Mouse (Mus musculus) large intestine, adult 2 months (tissue): ENCODE data around the gene Hira. TPM values are rescaled to one million over a fixed set of nuclear protein-coding genes. Genes with fewer than 3 reads are reported as not detected.
A peak's percentile ranks its signal among the peaks of the same experiment; 100 is the strongest.
"Not testable (repeated sequence)": the region's sequence is repeated elsewhere in the genome, so short reads cannot be mapped to it uniquely, and the experiment has no call there.

Experiments used
- DNase-seq: peaks from one replicate; pipeline ENCODE4 v3.0.0-alpha.2; 2012; ENCODE audit warnings: low read depth, low spot score
- WGBS: fragments of 180-500 bp; shearing (Covaris S2); methylation state at CpG from one replicate; pipeline ENCODE4 v1.1.7; 2018; 5-methylcytosine and 5-hydroxymethylcytosine counted together
- polyA plus RNA-seq: library from polyadenylated mRNA; depleted of rRNA; stranded (reverse); fragments of >200 nt; gene quantifications from 2 replicates; pipeline ENCODE4 v1.2.3, GENCODE M21; 2012; rRNA removed

The Hira gene
- 50.9 and 58.4 TPM in 2 replicates for polyA plus RNA-seq

DNA sequence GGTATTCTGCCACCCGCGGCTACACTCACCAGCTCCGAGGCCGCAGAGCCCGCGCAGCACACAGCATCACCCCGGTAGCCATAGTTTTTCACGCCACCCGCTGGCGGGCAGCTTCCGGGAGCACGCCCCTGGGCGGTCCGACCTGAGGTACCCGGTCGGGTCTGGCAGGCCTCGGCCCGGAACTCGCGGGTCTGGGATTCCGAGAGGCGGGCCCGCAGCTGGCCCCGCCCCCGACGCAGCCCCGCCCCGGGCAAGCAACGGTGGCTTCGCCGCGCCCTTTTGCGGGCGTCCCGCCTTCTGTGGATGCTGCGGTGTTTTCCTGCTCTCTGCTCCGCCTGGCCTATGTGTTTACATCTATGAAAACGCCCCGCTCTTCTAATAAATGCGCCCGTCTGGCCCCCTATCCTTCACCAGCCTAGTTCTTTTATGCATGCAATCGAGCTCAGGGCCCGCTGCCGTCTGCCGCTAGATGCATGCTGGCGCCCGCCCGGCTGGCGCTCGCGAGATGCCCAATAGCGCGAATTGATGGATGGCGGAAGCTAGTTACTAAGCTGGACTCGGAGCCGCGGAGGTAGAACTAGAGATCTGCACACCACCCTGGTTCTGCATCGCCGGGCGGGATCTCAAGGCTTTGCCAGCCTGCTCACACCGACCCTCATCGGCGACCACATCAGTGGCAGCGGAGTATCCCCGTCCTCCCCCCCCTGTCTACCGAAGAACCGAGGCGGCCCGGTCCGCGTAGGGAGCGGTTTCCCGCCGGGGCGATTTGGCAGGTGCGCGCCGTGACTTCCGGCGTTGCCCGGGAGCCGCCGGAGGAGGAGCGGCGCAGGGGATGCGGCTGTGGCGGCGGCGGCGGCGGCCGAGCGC lies at the start of gene Hira, which contains the start of gene Mrpl40:
TSS of gene Hira (plus strand) at position 596 of the 867 bp plus-strand sequence.
TSS of gene Mrpl40 (minus strand) at position 421 of the 867 bp plus-strand sequence.
- WGBS: under 1% methylated on average over 89 of the region's 93 CpGs
- DNase-seq: peak; percentile 66

DNA sequence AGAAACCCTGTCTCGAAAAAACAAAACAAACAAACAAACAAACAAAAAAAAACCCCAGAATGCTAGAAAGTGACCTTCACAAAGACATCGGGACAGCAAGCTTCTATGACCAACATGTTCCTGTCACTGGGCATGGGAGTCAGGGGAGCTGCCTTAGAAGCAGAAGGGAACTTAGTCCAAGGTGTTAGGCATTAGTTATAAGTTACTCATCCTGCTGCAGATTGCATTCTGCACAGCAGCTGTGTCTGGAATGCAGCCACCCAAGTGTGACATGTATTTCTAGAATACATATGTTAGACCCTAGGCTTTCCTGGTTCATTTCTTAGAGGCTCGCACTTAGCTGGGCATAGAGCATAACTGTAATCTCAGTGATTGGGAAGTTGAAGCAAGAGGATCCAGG lies 48.2 kb upstream of the Hira start:
- no peak for DNase-seq
- 96% methylated on average over 3 of the region's 3 CpGs for WGBS

DNA sequence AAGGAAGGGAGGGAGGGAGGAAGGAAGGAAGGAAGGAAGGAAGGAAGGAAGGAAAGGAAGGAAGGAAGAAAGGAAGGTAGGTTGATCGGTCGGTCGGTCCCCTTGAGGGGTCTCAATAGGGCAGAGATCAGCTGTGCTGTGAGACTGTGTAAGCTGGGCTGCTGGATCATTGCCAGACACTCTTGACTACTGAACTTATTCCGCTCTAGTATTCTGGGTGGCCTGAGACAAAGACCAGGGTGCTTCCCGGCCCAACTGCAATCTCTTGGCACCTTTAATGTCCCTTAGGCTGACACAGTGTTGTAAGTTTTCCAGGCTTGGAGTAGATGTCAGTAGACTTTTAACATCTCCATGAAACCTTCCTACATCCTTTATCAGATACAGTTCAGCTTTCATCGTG lies 47.7 kb upstream of the Hira start:
- WGBS: 88% methylated on average over 6 of the region's 6 CpGs
- no peak for DNase-seq

DNA sequence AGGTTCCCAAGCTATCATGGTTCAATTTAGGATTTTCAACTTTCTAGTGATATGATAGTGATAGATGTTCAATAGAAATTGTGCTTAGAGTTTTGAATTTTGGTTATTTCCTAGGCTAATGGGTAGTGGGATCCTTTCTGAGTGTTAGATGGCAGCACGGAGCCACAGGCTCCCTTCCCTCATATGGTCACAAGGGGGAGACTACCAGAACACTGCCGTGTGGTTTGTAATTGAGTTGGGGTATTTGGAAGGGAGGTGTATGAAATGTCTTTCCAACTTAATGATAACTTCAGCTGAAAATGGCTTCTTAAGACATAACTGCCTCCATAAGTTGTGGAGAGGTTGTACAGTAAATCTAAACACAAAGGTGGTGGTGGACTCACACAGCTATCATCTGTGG lies 43.4 kb upstream of the Hira start:
- 78% methylated on average over 2 of the region's 2 CpGs for WGBS
- no peak for DNase-seq

DNA sequence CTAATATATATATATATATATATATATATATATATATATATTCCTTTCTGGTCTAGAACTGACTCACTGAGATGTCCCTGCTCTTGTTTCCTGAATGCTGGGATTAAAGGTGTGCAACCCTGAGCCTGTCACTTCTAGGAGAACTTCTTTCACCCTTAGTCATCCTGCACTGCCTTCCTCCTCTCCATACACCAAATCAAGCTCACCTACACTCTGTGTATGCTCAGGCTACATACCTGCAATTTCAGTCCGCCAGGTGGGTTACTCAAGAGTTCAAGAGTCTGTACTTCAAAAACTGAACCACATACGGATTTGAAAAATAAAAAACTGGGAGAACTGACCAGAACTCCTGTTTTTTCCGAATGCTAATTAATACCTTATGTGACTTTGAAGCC lies 40.8 kb upstream of the Hira start:
- DNase-seq: peak; percentile 19
- WGBS: 14% methylated on average over 3 of the region's 3 CpGs

DNA sequence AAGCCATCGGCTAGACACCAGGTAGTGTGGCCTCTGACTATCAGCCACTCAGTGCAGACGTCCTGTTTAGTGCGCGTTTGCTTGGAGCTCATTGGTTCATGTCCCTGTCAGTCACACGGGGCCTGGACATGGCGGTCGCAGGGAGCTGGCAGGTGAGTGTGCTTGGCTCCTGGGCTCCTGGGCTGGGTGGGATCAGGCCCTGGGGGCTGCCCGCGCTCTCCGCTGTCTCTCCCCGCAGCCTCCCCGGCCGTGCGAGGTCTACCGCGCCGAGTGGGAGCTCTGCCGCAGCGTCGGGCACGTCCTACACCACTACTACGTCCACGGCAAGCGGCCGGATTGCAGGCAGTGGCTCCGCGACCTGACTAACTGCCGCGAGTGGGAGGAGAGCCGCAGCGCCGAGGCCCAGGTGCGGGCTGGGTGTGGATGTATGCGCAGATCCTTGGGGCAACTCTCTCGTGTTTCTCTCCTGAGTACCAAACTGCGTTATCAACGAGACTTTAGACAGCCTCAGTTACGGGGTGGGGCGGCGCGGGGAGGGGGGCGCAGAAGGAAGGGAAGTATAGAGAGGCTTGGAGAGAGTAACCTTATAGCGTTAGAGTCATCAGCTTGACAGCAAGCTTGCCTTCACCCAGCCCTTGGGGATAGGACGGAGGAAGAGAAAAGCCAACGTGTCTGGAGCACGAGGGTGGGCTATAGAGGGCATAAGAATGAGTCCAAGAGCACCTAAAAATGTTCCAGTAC lies 40.2 kb upstream of the Hira start, which contains the start of the genes 2510002D24Rik and Gm28539:
TSS of gene 2510002D24Rik (plus strand) at position 111 of the 741 bp plus-strand sequence.
TSS of gene Gm28539 (plus strand) at position 117 of the 741 bp plus-strand sequence.
- WGBS: 1% methylated on average over 45 of the region's 46 CpGs
- DNase-seq: peak; percentile 98

DNA sequence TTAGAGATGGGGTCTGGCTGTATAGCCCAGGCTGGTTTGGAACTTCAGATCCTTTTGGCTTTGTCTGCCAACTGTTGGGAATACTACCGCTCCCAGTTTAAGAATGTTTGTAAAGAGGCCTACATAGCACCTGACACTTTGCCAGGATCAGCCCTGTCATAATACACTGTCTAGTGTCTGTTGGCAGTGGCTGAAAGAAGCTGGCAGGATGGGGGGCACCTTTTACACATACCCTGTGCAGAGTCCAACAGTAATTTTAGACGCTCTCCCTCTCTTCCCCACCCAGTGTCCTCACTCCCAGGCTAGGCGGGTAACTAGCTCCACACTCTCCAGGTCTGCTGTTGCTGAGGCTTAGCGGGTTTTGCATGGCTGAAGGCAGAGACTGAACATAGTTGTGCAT lies 38.5 kb upstream of the Hira start:
- 55% methylated on average over 4 of the region's 4 CpGs for WGBS
- no peak for DNase-seq

DNA sequence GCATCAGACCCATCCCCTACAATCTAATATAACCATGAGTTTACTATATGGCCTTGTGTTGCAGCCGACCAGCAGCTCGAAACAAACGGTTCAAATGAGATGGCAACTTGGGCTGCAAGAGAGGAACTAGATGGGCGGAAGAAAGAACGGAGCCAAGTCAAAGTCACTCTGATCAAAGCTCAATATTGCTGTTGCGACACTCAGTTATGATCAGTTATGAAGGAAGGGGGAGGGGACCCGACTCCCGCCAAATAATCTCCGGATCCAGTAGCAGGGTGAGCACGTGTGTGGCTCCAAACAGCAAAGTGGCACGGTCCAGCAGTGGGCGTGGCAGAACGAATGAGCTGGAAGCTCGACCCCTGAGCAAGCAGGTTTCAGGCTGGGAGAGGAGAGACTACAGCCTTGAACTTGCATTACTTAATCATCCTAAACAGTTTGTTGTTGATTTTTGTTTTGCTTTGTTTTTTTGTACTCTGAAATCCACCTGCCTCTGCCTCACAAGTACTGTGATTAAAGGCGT lies 30.5 kb upstream of the Hira start:
- 88% methylated on average over 15 of the region's 15 CpGs for WGBS
- DNase-seq: no peak

DNA sequence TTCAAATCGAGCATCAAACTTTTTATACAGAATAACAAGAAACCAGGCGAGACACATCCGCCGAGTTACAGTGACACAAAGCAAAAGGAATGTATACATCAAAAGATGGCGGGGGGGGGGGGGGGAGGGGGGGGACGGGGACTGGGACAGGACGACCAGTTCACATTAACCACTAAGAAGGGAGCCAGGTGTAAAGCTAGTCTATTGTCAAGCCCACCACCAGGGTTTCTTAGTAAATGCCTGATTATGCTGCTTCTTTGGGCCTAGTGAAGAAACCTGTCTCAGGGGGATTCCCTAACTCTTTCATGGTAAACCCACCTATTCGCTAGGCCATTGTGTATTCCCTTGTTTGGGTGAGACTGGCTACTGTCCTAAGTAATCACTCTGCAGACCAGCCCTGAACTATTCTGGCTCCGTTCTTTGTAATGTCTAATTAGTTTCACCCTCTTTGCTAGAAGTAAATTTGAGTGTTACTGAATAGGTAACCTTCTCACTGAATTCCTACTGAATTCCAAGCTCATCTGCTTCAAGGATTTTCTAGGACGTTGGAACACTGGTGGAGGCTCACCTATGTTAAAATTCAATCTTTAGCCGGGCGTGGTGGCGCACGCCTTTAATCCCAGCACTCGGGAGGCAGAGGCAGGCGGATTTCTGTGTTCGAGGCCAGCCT lies 27.2 kb upstream of the Hira start:
- WGBS: 83% methylated on average over 17 of the region's 17 CpGs
- DNase-seq: not testable (repeated sequence)

DNA sequence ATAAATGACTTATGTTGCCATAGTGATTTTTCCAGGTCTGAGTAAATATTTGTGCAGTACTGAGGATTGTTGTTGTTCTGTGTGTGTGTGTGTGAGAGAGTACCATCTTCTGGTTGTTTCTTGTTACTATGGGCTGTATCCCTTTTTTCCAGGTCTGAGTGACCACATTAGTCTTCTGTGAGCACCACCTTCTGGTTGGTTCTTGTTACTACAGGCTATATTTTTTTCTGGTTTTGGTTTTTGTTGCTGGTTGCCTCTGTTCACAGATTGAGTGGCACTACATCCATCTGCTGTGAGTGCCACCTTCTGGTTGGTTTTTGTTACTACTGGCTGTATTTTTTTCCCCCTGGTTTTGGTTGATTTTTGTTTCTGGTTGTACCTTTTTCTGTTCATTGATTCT lies 18.3 kb upstream of the Hira start:
- DNase-seq: no peak

DNA sequence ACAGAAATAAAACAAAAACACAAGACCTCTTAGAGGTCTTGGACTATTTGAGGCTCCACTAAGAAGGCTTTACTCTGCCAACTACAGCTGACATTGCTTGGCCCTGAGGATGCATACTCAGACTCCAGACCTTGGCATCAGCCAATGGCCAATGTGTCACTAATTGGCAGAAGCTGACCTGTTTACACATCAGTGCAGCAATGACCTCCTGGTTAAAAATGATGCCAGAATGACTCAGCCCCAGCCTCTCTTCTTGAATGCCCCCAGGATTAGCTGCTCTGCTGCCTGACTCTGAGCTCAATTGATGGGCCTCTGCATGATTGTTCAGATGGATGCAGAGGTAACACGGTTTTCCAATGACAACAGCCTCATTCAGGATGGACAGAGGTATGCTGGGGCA lies 16.7 kb upstream of the Hira start:
- 71% methylated on average over 1 of the region's 1 CpGs for WGBS
- no peak for DNase-seq

DNA sequence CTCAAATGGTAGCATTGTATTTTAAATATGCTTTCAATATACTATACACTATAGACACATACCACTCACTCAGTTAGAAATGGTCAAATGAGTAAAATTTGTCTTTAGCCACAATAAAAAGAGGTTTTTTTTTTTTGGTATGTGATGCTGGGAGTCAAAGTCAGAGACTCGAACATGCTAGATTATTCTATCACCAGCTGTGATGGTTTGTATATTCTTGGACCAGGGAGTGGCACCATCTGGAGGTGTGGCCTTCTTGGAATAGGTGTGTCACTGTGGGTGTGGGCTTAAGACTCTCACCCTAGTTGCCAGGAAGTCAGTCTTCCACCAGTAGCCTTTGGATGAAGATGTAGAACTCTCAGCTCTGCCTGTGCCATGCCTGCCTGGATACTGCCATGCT lies 6.3 kb upstream of the Hira start:
- 29% methylated on average over 1 of the region's 1 CpGs for WGBS
- not testable (repeated sequence) for DNase-seq

DNA sequence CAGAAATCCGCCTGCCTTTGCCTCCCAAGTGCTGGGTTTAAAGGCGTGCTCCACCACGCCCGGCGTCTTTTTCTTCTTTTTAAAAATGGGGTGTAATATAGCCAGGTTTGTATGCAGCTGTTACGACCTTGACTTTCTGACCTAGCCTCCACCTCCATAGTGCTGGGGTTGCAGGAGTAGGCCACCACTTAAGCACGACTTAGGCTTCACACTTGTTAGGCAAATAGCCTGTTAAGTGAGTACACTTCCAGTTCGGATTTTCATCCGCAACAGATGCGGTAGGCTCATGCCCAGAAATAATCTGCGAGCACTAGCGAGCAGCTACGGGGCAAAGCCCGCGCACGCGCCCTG lies 771 bp upstream of the Hira start:
- DNase-seq: no peak
- WGBS: under 1% methylated on average over 17 of the region's 17 CpGs

DNA sequence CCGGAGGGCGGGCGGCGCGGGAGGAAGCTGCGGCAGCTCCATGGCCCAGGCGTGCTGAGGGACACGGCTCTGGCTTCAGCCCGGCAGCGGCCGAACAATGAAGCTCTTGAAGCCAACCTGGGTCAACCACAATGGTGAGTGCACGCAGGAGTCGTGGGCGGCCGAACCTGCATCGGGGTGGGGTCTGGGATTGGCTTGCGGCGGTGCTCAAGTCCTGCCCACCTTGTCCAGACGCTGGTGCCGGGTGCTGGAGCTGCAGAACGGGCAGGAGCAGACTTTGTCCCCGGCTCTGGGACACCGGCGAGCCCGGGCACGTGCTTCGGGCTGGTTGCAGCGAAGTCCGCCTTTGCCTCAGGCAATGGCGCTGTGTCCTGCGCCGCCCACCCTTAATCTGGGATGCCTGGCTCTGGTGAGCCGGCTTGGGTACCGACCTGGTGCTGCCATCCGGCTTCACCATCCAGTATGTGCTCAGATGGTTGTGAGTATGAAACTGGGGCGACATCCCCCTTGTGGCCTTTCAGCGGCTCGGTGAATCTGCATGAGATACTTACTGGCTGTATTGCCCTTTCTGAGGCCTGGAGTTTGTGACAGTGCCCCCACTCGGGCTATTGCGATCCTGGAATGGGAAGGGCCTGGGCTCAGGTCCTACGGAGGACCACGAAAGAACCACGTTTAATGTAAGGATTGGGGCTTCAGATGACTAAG lies 701 bp downstream of the Hira start:
- no peak for DNase-seq
- under 1% methylated on average over 43 of the region's 43 CpGs for WGBS

DNA sequence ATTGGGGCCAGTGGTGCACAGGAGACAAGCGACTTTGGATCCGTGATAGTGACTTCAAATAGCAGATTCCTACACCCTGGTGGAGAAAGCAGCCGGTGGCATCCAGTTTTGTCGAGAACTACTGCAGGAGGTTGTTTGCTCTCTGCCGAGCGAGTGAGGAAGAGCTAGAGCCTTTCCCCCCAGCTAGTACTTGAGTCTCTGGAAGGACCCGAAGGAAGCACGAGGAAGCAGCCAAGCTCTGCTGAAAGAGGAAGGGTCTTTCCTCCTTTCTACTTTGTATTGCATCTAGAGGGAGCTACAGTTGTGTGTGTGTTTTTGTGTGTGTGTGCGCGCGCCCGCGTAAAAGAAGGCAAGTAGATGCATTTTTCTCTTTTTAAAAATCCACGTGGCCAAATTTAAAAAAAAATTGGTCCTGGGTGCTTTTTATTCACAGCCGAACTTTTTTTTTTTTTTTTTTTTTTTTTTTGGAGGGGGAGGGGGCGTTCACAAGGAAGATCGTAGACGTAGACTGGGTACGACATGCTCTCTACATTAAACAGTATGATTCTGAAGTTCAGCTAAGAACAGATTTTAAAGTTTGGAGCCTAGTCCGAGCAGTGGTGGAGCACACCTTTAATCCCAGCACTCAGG lies 1.4 kb downstream of the Hira start:
- WGBS: 18% methylated on average over 20 of the region's 20 CpGs
- DNase-seq: no peak

DNA sequence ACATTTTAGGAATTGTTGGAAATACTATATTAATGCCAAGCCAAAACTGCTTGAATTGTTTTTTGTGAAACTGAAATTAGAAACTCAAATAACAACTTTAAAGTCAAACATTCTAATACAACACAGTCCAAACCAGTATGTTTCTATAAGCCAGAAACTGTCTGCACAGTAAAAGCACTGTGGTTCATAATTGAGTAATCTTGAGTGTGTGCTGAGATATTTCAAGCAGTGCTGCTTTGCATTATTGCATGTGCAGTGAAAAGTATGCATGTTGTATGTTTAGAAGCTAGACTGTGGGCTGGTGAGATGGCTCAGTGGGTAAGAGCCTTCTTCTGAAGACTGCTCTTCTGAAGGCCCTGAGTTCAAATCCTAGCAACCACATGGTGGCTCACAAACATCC lies 7.2 kb downstream of the Hira start:
- DNase-seq: no peak

DNA sequence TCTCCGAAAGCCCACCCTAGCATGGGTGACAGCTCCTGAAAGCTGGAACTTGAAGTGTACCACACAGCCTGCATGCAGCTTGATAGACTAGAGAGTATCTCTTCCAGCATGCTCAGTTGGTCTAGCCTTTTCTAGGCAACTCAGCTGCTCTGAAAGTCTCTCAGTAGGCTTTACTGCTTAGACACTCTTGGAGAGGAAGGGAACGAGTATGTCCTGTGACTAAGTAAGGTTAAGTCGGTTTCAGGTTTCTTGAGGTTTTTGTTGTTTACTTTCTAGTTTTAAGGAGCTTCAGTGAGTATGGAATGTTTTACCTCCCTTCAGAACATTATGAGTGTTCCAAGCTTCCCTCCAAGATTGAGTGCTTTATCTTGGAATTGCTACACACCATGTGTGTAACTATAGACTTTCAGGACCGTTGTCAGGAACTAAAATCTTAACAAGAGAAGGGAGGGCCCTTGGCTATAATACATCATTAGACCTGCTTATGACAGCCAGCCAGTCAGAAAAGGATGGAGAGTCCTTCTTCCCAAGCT lies 17.1 kb downstream of the Hira start:
- DNase-seq: no peak
- 66% methylated on average over 4 of the region's 4 CpGs for WGBS

DNA sequence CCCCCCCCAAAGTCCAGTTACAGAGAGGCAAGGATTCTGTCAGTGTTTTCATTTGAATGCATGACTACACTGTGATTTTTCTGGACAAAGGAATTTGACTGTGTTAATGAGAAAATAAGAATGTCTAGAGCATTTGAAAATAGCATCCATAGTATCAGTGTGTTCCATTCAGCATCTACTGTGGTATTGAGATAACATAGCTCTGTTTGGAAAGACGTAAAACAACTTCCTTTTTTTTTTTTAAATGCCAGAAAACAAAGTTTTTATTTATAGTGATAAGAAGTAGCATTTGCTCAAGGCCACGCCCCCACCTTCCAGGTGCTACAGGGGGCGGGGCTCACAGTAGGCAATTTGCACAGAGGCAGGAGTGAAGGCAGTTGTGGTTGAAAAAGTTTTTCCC lies 18.4 kb downstream of the Hira start:
- no peak for DNase-seq
- WGBS: 41% methylated on average over 3 of the region's 3 CpGs

DNA sequence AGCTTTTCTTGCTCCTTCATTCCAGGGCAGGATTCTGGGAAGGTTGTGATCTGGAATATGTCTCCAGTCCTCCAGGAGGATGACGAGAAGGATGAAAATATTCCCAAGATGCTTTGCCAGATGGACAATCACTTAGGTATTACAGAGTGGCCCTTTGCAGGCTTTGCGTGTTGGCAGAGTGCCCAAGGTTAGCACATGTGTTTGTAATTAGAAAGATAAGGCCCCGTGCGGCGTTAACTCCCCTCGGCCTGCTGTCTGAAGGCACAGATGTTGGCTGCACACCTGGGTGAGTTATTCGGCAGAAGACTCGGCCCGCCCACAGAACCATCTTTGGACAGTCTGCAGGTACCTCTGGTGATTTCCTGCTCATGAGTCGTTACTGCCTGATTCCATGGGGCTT lies 19.6 kb downstream of the Hira start:
- 44% methylated on average over 10 of the region's 10 CpGs for WGBS
- DNase-seq: no peak
